Mouse (Mus musculus): ENCODE results near the gene Rab11b.

Gene Rab11b

DNA sequence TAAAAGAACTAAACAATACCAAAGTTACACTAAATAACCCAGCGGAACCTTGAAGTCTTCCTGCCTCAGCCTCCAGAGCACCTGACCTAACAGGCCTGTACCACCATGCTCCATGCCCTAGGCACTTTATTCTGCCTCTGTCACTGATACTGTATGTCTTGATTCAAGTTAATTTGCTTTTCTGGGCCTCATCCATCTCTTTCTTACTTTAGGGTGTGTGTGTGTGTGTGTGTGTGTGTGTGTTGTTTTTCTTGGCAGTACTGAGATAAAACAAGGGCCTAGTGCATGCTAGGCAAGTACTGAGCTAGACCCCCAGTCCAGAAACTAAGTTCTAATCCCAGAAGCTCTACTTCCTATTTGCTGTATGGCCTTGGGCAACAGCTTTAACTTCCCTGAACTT, 43.1 kb downstream of the Rab11b start:
- DNase-seq (ENCODE audit: inconsistent ontology term), result no peak

DNA sequence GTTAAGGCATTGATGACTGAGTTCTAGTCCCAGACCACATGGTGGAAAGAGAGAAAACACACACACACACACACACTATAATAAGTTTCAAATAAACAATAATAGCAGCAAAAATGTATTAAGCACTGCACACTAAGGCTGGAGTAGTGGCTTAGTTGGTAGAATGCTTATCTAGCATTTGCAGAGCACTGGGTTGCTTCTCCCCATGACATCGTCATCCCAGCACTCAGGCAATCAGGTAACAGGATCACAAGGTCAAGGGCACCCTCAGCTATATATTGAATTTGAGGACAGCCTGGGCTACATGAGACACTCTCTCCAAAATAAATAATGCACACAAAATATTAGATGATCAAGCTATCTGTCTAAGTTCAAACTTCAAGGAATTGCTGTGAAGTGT, 45.6 kb downstream of the Rab11b start:
- no peak for DNase-seq (ENCODE audit: inconsistent ontology term)

DNA sequence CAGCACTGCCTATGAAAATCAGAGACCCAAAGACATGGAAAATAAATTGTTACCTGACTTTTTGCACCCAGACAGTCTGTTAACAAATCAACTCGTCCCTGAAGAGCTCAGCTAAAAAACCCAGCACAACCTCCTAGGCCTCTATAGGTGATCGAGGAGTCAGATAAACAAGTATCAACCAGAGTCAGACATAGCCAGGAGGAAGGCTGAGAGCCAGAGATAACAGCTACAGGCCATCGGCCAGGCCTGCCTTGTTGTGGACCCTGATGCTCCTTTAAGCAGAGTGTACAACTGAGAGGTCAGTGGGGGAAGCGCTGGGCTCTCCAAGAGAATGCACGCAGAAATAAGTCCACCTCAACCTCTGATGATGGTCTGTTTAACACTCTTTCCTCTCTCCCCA, 47.1 kb downstream of the Rab11b start:
- DNase-seq (ENCODE audit: inconsistent ontology term), result no peak

DNA sequence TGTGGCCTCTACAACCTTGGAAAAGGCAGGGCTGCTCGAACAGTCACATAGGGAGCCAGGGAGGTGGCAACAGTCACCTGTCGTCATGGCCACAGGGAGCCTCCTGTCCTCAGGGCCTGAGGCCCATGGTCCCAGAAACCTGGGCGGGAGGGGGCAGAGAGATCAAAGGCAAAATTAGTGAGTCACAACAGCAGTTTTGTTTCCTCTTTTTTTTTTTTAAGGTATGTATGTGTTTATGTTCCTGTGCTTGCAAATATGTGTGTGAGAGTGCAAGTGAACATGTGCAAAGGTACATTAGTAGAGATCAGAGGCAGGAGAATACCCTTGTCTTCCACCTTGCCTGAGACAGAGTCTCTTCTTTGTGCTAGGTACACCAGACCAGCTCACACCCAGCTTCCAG, 50.5 kb downstream of the Rab11b start:
- DNase-seq (ENCODE audit: inconsistent ontology term), result no peak

DNA sequence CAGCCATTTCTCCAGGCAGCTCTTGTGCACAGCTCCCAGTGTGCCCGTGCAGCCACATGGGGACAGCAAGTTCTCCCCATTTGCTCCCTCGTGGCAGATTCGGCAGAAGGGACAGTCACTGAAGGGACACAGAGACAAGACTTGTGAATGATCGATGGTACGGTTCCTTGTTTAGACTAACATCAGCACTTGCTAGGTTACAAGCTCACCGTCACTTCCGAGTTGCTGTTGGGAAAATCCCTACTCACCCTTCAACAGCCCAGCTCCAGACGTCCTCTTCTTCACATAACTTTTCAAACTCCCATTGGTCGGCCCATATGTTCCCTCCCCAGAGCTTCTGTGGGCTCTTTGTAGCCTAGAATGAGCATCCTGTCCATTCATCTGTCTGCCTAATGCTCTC, 57.2 kb downstream of the Rab11b start:
- no peak for DNase-seq (ENCODE audit: inconsistent ontology term)

DNA sequence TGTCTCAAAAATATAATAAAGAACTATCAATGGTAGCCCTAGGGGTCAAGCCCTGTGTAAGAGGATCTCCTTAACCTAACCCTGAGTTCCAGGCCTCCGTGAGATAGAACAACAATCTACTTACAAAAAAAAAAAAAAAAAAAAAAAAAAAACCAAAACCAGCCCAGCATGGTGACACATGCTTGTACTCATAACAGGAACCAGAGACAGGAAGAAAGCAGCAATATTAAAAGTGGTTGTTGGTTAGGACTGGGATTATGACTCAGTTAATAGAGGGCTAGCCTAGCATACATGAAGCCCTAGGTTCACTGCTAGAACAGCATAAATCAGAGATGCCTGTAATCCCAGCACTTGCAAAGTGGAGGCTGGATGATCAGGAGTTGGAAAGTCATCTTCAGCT, 58.2 kb downstream of the Rab11b start:
- no peak for DNase-seq (ENCODE audit: inconsistent ontology term)

DNA sequence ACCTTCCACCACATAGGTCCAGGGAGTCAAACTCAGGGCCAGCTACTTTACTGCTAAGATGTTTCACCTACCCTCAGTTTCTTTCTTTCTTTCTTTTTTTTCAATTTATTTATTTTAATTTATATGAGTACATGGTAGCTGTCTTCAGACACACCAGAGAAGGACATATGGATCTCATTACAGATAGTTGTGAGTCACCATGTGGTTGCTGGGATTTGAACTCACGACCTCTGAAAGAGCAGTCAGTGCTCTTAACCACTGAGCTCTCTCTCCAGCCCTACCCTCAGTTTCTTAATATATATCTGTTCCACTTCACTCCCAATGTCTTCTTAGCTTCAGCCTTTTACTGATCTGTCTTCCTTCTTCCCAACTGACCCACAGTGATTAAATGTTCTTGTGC, 64.9 kb downstream of the Rab11b start:
- DNase-seq (ENCODE audit: inconsistent ontology term), result no peak
